Mouse (Mus musculus) lung, postnatal 0 days (tissue): ENCODE results near the gene Crabp2. TPM values are rescaled to one million over a fixed set of nuclear protein-coding genes. Genes with fewer than 3 reads are reported as not detected.

Source experiments
- ATAC-seq: fragments of 200-750 bp; cut with Nextera tagmentation; 2 replicates; pipeline ENCODE4 v1.8.0; 2017; ENCODE audit warnings: moderate library complexity
- DNase-seq: peaks from one replicate; pipeline ENCODE4 v3.0.0-alpha.2; 2016; ENCODE audit warnings: low spot score
- H3K27ac ChIP-seq: fragments of 300-500 bp; sonication (generic); 2 replicates; pipeline ENCODE4 v1.5.1; 2014; ENCODE audit warnings: antibody characterized with exemption, mild to moderate bottlenecking, low read length, mixed read lengths
- H3K27me3 ChIP-seq: fragments of 300-500 bp; sonication (generic); replicated peaks from 2 replicates; pipeline ENCODE4 v1.6.1; 2014; ENCODE audit warnings: low read length, mixed read lengths; ENCODE audit not compliant: insufficient read depth
- H3K36me3 ChIP-seq: fragments of 300-500 bp; sonication (generic); 2 replicates; pipeline ENCODE4 v1.6.1; 2014; ENCODE audit warnings: low read length, mixed read lengths; ENCODE audit not compliant: insufficient read depth
- H3K4me1 ChIP-seq: fragments of 300-500 bp; sonication (generic); 2 replicates; pipeline ENCODE4 v1.6.1; 2014; ENCODE audit warnings: antibody characterized with exemption, low read depth, low read length, mixed read lengths; ENCODE audit not compliant: insufficient read depth
- H3K4me2 ChIP-seq: fragments of 300-500 bp; sonication (generic); replicated peaks from 2 replicates; pipeline ENCODE4 v1.6.1; 2014; ENCODE audit warnings: low read depth, mild to moderate bottlenecking, low read length, moderate library complexity, mixed read lengths
- H3K4me3 ChIP-seq: fragments of 300-500 bp; sonication (generic); 2 replicates; pipeline ENCODE4 v1.5.1; 2014; ENCODE audit warnings: low read depth, low read length
- H3K9ac ChIP-seq: fragments of 300-500 bp; sonication (generic); replicated peaks from 2 replicates; pipeline ENCODE4 v1.6.1; 2014; ENCODE audit warnings: low read depth, mild to moderate bottlenecking
- H3K9me3 ChIP-seq: fragments of 300-500 bp; sonication (generic); 2 replicates; pipeline ENCODE4 v1.6.1; 2016; ENCODE audit warnings: low read length, mixed read lengths
- CTCF ChIP-seq: IDR thresholded peaks from 2 replicates; pipeline ENCODE4 v1.5.1; 2016; ENCODE audit warnings: antibody characterized with exemption, mild to moderate bottlenecking
- EP300 ChIP-seq: IDR thresholded peaks from 2 replicates; pipeline ENCODE4 v1.6.1; 2016; ENCODE audit warnings: antibody characterized with exemption, mild to moderate bottlenecking, control low read depth
- WGBS: fragments of 180-500 bp; shearing (Covaris S2); extraction: QIAGEN DNeasy Blood & Tissue Kit; methylation state at CpG from one replicate; pipeline ENCODE4 v1.1.7; 2014; 5-methylcytosine and 5-hydroxymethylcytosine counted together
- polyA plus RNA-seq: library from polyadenylated mRNA; unstranded; fragments of >200 nt; fragmentation: Nextera tagmentation; extraction: Ambion mirVana; gene quantifications from 2 replicates; pipeline ENCODE4 v1.2.1, GENCODE M21; 2015

The Crabp2 gene
- polyA plus RNA-seq, 1 experiment from 2014 or later: 0.21 TPM

GRCm38 (mm10) chr3:87905880-87906485, 42.5 kb upstream of the Crabp2 start, which contains the start of gene Hdgf:
Gene Hdgf (plus strand): TSS chr3:87906321.
- no peaks in the 10 kb centered on the region for H3K36me3 ChIP-seq
- ATAC-seq: peak; percentile 89
- H3K27ac ChIP-seq: peak within 1 kb of the TSS; percentile 97
- peak within 1 kb of the TSS; percentile 99 for H3K4me3 ChIP-seq
- WGBS: under 1% methylated on average over 46 of the region's 57 CpGs
- peak within 1 kb of the TSS; percentile 96 for H3K9ac ChIP-seq
- TF ChIP-seq CTCF (peak; percentile 64), EP300 (peak; percentile 20; the same call in 1 of the 2 replicates)
- peaks cover 28% of the 10 kb centered on the region for H3K4me1 ChIP-seq
- peak within 1 kb of the TSS; percentile 61 for H3K4me2 ChIP-seq
- H3K9me3 ChIP-seq: no peaks in the 10 kb centered on the region
- peak; percentile 99 for DNase-seq
- no peaks in the 10 kb centered on the region for H3K27me3 ChIP-seq

- no peak for TF ChIP-seq CTCF
- TF ChIP-seq EP300: no peak
- H3K4me1 ChIP-seq: peaks cover 28% of the 10 kb centered on the region
- peak overlapping the region; percentile 97 for H3K27ac ChIP-seq
- H3K4me2 ChIP-seq: peak overlapping the region; percentile 61
- H3K4me3 ChIP-seq: peak overlapping the region; percentile 99
- H3K9ac ChIP-seq: peak overlapping the region; percentile 96
- H3K36me3 ChIP-seq: no peaks in the 10 kb centered on the region
- H3K27me3 ChIP-seq: no peaks in the 10 kb centered on the region
- DNase-seq: peak; percentile 40
- no peaks in the 10 kb centered on the region for H3K9me3 ChIP-seq
- ATAC-seq: peak; percentile 3; the same call in 1 of the 2 replicates
- WGBS: under 1% methylated on average over 22 of the region's 47 CpGs
Measured at GRCm38 (mm10) chr3:87906601-87906980, 41.9 kb upstream of the Crabp2 start.

GRCm38 (mm10) chr3:87906981-87907857, 41.2 kb upstream of the Crabp2 start:
- ATAC-seq: peak; percentile 36
- no peaks in the 10 kb centered on the region for H3K27me3 ChIP-seq
- peak; percentile 95 for TF ChIP-seq EP300
- no peak for TF ChIP-seq CTCF

GRCm38 (mm10) chr3:87907906-87908305, 40.6 kb upstream of the Crabp2 start:
- Histone ChIP-seq H3K4me2 (peak overlapping the region; percentile 61), H3K4me1 (peaks cover 28% of the 10 kb centered on the region), H3K36me3 (no peaks in the 10 kb centered on the region), H3K9me3 (no peaks in the 10 kb centered on the region), H3K4me3 (peak overlapping the region; percentile 99), H3K27ac (peak overlapping the region; percentile 97), H3K9ac (peak overlapping the region; percentile 96), H3K27me3 (no peaks in the 10 kb centered on the region)
- WGBS: 0% methylated on average over 1 of the region's 1 CpGs
- no peak for TF ChIP-seq EP300
- no peak for TF ChIP-seq CTCF
- DNase-seq: peak; percentile 29
- no peak for ATAC-seq

More at GRCm38 (mm10) chr3:87906981-87907857, 41.2 kb upstream of the Crabp2 start:
- Histone ChIP-seq H3K4me3 (peak overlapping the region; percentile 99), H3K9ac (peak overlapping the region; percentile 96), H3K36me3 (no peaks in the 10 kb centered on the region), H3K9me3 (no peaks in the 10 kb centered on the region), H3K27ac (peak overlapping the region; percentile 97), H3K4me2 (peak overlapping the region; percentile 61), H3K4me1 (peaks cover 28% of the 10 kb centered on the region)
- under 1% methylated on average over 26 of the region's 27 CpGs for WGBS
- peak; percentile 92 for DNase-seq

- H3K27me3 ChIP-seq: no peaks in the 10 kb centered on the region
- no peak for ATAC-seq
- 85% methylated on average over 2 of the region's 2 CpGs for WGBS
- peak; percentile 36 for DNase-seq
- TF ChIP-seq EP300: no peak
- TF ChIP-seq CTCF: no peak
- no peak overlapping the region for H3K9ac ChIP-seq
- peaks cover 5% of the 10 kb centered on the region; the same call in 1 of the 2 replicates for H3K36me3 ChIP-seq
- H3K27ac ChIP-seq: peak overlapping the region; percentile 97
- peak overlapping the region; percentile 53 for H3K4me2 ChIP-seq
- H3K4me3 ChIP-seq: no peak overlapping the region
- H3K4me1 ChIP-seq: peaks cover 28% of the 10 kb centered on the region
- H3K9me3 ChIP-seq: no peaks in the 10 kb centered on the region
Measured at GRCm38 (mm10) chr3:87909381-87909780, 39.1 kb upstream of the Crabp2 start.

- peak overlapping the region; percentile 33; the same call in 1 of the 2 replicates for H3K4me3 ChIP-seq
- ATAC-seq (no peak), DNase-seq (peak; percentile 73)
- 10% methylated on average over 4 of the region's 4 CpGs for WGBS
- peaks cover 28% of the 10 kb centered on the region for H3K4me1 ChIP-seq
- peak overlapping the region; percentile 97 for H3K27ac ChIP-seq
- H3K4me2 ChIP-seq: peak overlapping the region; percentile 53
- H3K9me3 ChIP-seq: no peaks in the 10 kb centered on the region
- H3K27me3 ChIP-seq: no peaks in the 10 kb centered on the region
- TF ChIP-seq EP300 (no peak), CTCF (no peak)
- peak overlapping the region; percentile 23; the same call in 1 of the 2 replicates for H3K9ac ChIP-seq
- peaks cover 5% of the 10 kb centered on the region; the same call in 1 of the 2 replicates for H3K36me3 ChIP-seq
Measured at GRCm38 (mm10) chr3:87909874-87910273, 38.6 kb upstream of the Crabp2 start.
